Mouse (Mus musculus): ENCODE data around the gene Pclo. TPM values are rescaled to one million over a fixed set of nuclear protein-coding genes. Genes with fewer than 3 reads are reported as not detected.
"Not testable (repeated sequence)": the region's sequence is repeated elsewhere in the genome, so short reads cannot be mapped to it uniquely, and the experiment has no call there.

Pclo gene
- total RNA-seq (2021), result 100 to 1,000 TPM; 135 to 141 TPM

DNA sequence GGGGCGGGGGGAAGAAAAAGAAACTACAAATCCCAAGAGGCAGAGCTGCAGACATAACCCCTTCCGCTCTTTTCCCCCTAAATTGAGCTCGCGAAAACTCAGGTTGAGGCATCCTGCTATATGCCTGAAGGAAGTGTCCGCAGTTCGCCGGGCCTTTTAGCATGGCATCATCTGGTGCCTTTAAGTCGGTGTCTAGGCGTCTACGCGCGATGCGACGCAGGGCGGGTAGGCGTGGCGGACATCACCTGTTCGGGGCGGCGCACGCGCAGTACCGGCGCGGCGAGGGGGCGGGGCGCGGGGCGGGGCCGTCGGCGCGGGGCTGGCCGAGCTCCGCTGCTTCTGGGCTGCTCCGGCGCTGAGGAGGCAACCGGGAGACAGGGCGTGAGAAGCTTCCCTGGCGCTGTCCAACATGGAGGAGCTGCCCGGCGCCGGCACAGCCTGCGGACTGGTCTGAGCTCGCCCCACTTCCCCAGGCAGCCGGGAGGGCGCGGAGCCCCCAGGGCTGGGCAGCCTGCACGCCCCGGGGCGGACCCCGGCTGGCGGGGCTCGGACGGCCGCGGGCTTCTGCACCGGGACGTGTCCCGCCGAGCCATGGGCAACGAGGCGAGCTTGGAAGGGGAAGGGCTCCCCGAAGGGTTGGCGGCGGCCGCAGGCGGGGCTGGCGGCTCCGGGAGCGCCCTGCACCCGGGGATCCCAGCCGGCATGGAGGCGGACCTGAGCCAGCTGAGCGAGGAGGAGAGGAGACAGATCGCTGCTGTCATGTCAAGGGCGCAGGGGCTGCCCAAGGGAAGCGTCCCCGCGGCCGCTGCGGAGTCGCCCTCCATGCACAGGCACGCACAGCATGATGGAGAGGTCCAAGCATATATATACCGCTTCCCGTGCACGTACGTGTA lies at the start of gene Pclo:
Gene Pclo (plus strand): TSS at position 288 of the 893 bp plus-strand sequence.
- intact Hi-C loops (cut with DNase I), result loop anchor here (5.0 to 10.0 kb wide), 2 partner anchors 220 to 292 kb away; no protein-coding TSS in a partner anchor
- peak; percentile 88 to 98 for DNase-seq (ENCODE audit: low spot score in 2 of 2)

DNA sequence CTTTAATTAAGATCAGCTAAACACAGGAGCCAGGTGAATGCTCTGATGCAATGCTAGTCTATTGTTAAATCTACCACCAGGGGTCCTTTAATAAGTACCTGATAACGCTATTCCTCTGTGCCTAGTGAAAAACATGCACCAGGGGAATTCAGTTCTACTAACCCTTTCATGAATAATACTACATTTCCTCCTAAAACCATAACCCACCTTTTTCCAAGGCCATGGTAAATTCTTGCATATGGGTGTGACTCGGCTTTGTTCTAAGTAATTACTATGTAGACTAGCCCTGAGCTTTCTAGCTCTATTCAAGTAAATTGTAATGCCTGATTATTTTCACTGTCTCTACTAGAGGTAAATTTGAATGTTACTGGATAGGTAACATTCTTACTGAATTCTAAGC lies 20.3 kb upstream of the Pclo start:
- not testable (repeated sequence) for DNase-seq (ENCODE audit: low spot score in 2 of 2)

DNA sequence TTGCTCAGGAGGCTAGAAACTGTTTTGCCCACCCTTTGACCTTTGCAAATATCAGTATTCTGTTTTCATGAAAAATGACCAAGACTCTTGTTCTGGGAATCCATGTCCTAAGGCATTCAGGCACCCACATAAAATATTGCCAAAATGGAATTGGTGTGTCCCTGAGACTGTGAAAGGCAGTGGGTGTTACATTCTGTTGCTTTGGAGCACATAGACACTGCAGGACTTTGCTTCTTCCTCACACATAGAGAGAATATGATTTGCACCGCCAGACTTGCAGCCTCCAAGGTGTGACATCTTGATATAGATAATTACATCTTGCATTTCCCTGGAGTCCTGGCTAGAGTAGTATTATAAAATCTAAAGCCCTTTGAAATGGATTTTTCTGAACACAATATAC lies 6.2 kb upstream of the Pclo start:
- peak in 1 of 2 experiments; percentile 75 for DNase-seq (ENCODE audit: low spot score in 2 of 2)
- intact Hi-C loops (cut with DNase I), result no loop called here

More for the DNA sequence above, 20.3 kb upstream of the Pclo start:
- intact Hi-C loops (cut with DNase I), result not testable (repeated sequence)

DNA sequence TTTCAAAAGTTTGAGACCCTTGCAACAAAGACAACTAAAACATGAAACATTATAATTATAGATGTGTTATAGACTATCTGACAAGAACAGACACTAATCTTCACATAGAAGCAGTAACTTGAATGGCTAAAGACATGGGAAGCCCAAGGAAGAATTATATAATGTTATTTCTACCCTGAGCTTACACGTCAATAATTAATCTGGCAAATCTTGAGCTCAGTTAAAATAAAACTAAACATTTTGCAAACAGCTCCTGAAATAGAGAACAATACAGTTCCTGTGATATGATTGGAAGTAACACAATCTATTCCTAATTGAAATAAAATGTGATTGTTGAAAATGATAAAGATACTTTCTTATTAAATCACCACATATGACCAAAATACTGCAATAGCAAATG lies 5.1 kb upstream of the Pclo start:
- no peak for DNase-seq (ENCODE audit: low spot score in 2 of 2)
- intact Hi-C loops (cut with DNase I), result loop anchor here (10.0 kb wide), 1 partner anchor 225 kb away; no protein-coding TSS in a partner anchor

DNA sequence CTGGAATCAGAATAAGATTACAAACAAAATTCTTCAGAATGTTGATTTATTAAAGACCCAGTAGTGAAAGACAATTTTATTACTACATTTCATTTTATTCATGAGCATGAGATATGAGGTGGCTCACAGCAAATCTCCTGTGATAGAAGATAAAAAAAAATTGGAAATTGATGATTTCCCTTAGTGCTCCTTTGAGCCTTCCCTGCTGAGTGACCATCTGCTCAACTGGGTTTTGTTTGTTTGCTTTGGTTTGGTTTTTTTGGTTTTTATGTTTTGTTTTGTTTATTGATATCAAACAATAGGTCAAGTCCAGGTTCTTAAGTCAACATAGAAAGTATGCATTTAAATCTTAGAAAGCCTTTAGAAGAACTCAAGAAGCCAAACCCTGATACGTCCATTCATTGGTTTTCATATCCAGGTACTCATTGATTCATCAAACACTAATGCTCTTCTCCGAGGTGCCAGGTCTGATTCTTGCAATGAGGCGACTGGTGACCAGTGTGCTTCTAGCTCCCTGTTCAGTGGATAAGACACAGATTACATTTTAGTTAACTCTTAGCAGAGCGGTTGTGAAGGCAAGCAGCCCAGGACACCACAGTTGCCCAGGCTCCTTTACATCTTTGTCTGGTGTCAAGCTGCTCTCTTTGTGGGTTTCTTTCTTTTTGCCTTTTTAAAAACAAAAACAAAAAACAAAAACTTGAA lies 3.6 kb downstream of the Pclo start:
- DNase-seq (ENCODE audit: low spot score in 2 of 2), result no peak
- intact Hi-C loops (cut with DNase I), result loop anchor here (5.0 to 10.0 kb wide), 2 partner anchors 217 to 289 kb away; no protein-coding TSS in a partner anchor

DNA sequence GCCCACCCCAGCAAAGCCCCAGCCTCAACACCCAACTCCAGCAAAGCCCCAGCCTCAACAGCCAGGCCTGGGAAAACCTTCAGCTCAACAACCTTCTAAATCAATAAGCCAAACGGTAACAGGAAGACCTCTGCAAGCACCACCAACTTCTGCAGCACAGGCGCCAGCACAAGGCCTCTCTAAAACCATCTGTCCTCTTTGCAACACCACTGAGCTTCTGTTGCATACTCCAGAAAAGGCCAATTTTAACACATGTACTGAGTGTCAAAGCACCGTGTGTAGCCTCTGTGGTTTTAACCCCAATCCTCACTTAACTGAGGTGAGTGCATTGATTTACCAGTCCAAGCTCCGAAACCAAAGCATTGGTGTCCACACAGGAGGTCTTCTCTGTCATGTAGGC lies 7.3 kb downstream of the Pclo start:
- intact Hi-C loops (cut with DNase I), result no loop called here
- DNase-seq (ENCODE audit: low spot score in 2 of 2), result no peak

DNA sequence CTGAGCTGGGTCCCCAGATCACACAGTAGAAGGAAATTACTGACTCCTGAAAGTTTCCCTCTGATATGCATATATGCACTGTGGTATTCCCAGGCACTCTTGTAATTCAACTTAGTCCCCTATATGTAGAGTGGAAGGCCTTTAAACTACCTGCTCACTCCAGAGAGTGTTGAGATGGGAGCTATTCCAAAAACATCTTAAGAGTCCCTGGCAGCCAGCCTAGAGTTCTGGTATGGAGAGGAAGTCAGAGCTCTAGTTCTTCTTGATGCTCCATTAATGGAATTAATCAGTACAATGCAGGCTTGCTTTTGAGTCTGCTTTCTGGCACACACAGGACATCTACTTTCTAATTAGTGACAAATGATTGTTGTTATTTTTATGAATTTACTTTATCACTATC lies 11.3 kb downstream of the Pclo start:
- peak in 1 of 2 experiments; percentile 48 for DNase-seq (ENCODE audit: low spot score in 2 of 2)
- intact Hi-C loops (cut with DNase I), result loop anchor here (5.0 kb wide), 2 partner anchors 134 to 176 kb away; no protein-coding TSS in a partner anchor

DNA sequence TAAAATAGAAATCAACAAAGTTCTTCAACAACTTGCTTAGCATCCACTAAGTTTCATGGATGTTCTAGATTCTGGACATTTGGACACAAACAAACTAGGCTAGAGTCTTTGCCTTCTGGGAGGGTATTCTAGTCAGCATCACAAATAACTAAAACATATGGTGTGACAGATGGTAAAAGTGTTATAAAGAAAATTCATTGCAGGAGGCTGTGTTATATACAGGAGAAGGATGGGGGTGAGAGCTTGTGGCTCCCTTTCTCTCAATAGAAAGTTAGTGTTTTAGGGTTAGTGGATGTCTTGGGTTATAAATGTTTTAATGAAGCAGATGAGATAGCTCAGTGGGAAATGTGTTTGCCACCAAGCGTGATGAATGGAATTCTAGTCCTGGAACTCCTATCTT lies 13.1 kb downstream of the Pclo start:
- peak in 1 of 2 experiments; percentile 72 for DNase-seq (ENCODE audit: low spot score in 2 of 2)
- intact Hi-C loops (cut with DNase I), result loop anchor here (5.0 kb wide), 2 partner anchors 135 to 175 kb away; no protein-coding TSS in a partner anchor

DNA sequence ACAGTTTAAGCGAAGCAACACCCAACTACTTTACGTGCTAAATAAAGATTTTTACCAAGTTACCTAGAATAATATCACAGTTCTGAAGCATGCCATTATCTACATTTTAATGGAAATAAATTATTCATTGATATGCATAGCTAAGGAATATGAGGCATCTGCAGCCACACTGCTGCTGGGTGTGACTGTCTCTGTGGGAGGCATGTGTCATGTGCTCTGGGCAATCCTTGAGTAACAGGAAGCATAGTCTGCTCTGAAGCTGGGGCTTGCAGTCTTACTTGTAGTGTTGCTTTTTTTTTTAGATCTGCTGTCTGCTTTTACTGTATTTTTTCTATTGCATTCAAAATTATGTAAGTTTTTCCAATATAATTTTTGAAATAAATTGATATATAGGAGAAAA lies 17.2 kb downstream of the Pclo start:
- peak in 1 of 2 experiments; percentile 58 for DNase-seq (ENCODE audit: low spot score in 2 of 2)
- intact Hi-C loops (cut with DNase I), result no loop called here

DNA sequence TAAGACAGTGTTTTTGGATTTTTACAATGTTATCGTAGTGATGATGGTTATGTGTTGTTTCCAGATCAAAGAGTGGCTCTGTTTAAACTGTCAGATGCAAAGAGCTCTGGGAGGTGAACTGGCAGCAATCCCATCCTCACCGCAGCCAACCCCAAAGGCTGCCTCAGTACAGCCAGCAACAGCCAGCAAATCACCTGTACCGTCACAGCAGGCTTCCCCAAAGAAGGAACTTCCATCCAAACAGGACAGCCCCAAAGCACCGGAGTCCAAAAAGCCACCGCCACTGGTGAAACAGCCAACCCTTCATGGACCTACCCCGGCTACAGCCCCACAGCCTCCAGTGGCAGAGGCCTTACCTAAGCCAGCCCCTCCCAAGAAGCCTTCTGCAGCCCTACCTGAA lies 24.6 kb downstream of the Pclo start:
- intact Hi-C loops (cut with DNase I), result no loop called here
- DNase-seq (ENCODE audit: low spot score in 2 of 2), result no peak

DNA sequence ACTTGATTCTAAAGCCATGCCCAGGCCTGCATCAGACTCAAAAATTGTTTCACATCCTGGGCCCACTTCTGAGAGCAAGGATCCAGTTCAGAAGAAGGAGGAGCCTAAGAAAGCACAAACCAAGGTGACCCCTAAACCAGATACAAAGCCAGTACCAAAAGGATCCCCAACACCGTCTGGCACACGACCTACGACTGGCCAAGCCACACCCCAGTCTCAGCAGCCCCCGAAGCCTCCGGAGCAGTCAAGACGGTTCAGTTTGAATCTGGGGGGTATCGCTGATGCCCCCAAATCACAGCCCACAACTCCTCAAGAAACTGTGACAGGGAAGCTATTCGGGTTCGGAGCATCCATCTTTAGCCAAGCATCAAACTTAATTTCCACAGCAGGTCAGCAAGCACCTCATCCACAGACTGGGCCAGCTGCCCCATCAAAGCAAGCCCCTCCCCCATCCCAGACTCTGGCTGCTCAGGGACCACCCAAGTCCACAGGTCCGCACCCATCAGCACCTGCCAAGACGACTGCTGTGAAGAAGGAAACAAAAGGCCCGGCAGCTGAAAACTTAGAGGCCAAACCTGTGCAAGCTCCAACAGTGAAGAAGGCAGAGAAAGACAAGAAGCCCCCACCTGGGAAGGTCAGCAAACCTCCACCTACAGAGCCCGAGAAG lies 25.4 kb downstream of the Pclo start:
- intact Hi-C loops (cut with DNase I), result no loop called here
- DNase-seq (ENCODE audit: low spot score in 2 of 2), result no peak

DNA sequence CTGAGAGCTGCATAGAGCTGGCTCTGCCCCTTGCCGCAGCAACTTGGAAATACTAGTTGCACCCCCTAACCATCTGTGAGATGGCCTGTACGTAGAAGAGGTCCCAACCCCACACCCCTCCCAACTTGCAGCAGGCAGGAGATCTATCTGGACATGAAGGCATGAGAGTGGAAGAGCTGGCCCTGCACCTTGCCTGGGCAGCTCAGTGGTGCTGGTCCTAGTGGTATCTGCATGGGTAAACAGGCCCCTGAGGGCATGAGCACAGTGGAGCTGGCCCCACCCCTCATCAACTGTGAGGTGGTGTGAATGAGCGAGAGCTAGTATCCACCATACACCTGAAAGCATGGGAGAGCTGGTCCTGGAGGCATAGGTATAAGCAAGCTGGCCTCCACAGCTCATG lies 60.9 kb downstream of the Pclo start:
- no peak for DNase-seq (ENCODE audit: low spot score in 2 of 2)
- intact Hi-C loops (cut with DNase I), result no loop called here

DNA sequence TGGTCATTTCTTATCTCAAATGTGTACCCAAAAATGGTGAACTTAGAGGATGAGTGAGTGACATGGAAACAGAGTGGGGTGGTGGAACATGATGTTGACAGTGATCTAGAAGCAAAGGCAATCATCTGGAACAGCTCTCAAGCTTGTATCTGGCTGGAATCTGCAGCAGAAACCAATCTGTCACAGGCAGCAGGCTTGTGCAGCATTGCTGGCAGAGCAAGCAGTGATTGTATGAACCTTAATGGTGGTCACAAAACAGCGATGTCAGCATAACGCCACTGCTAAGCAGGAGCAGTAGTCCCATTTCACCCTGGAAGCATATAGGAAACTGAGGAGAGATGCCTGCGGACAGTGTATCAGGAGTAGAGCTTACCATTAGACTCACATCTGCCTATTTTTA lies 76.8 kb downstream of the Pclo start:
- intact Hi-C loops (cut with DNase I), result no loop called here
- no peak for DNase-seq (ENCODE audit: low spot score in 2 of 2)

DNA sequence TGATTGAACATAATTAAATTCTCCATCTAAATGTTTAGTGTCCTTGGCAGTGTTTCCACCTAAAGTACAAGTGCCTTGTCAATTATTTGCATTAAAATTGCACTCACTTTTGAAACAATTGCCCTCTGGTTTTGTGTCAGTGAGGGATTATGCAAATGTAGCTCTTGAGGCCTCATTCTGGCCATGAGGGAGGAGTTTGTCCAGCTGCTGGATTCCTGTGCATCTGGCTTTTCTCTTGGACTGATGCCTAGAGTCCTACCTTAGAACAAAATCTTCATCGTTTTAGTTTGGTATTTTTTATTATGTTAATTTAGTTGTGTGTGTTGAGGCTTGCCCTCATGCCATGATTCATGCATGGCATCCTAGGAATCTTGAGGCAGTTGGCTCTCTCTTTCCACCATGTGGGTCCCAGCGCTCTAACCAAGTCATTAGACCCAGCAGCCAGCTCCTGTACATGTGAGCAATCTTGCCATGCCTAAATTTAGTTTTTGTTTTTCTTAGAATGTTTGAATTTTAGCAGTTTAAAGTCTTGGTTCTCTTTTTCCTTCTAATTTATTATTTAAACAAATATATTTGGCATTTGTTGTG lies 80.8 kb downstream of the Pclo start:
- no peak for DNase-seq (ENCODE audit: low spot score in 2 of 2)
- intact Hi-C loops (cut with DNase I), result no loop called here

DNA sequence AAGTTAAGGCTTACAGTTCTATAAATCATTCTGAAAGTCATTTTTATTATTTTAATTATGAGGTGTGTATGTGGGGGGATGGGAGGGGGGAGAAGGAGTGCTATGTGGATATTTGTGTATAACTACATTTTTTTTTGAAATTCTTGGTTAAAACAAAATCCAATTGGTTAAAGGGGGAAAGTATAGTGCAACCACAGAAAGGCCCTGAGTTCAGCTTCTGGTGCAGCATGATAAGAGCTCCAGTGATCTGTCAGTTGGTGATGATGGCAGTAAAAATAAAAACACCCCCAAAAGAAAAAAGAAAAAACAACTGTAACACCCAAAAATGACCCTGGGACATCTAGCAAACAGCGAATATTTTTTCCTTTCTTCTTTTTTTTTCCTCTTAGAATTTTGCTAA lies 93.6 kb downstream of the Pclo start:
- intact Hi-C loops (cut with DNase I), result no loop called here
- no peak for DNase-seq (ENCODE audit: low spot score in 2 of 2)

DNA sequence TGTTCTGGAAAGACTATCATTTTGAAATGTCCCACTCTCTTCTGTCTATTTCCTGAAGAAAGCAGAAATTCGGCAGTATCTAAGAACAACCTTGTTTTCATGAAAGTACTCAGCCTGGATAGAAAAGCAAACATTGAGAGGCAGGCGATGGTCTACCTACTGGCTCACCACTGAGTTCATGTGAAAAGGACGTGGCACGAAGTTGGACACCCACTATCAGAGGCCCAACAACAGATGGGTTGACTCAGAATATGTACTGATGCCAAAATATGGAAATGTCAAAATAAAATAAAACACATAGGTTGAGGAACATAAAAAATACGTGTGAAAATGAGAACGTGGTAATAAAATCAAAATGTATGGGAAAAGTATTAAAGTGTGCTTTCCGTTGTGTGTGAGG lies 106.4 kb downstream of the Pclo start:
- peak in 1 of 2 experiments; percentile 63 for DNase-seq (ENCODE audit: low spot score in 2 of 2)

DNA sequence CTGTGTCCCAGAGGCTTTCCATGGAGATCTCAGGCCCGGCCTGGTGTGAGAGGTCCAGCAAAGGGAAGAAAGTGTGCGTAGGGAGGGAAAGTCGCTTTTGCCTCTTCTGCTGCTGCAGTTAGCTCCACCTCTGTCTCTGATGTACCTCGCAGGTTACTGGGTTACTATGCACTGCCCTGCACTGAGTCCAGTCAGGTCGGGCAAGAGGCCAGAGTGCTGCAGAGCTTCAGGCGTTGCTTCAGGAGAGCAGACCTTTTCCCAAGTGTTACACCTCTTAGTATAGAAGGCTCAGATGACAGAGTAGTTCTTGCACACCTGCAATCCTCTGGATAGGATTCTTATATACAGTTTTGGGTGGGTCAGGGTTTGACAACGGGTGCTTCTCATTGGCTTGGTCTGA lies 108.6 kb downstream of the Pclo start:
- no peak for DNase-seq (ENCODE audit: low spot score in 2 of 2)
- intact Hi-C loops (cut with DNase I), result no loop called here

More for the DNA sequence above, 106.4 kb downstream of the Pclo start:
- intact Hi-C loops (cut with DNase I), result no loop called here

DNA sequence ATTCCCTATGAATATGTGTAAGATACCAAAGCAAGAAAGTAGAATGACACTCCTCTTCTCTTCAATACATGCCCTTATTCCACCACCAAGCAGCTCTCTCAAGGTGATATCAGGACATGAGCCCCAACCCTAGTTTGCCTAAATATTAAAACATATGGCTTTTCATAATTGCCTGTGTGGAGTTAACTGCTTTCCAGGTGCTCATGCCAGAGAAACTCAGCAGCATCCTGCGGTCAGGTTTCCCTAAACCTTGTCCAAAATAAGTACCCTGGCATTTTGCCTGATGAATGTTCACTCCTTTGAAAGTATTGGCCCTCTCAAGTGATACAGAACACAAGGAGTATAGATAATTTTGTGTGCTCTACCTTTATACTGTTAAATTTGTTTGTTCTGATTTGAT lies 126.5 kb downstream of the Pclo start:
- intact Hi-C loops (cut with DNase I), result no loop called here
- DNase-seq (ENCODE audit: low spot score in 2 of 2), result no peak

DNA sequence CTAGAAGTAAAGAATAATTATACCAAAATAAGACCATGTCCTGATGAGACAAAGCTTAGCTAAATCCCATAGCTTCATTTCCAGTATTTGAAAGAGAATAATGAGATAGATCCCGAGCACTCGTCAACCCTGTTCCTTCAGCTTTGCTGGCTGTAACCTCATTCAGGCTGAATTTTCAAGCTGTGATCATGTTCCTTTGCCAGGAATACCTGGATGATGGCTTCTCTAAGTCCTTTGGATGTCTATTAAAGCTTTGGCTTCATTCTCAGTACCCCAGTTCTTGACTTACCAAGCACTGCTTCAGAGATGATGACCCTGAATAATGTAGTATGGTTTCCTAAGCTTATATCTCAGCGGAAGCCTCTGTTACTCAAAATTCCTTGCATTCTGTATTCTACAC lies 131.1 kb downstream of the Pclo start:
- no peak for DNase-seq (ENCODE audit: low spot score in 2 of 2)
- intact Hi-C loops (cut with DNase I), result no loop called here

DNA sequence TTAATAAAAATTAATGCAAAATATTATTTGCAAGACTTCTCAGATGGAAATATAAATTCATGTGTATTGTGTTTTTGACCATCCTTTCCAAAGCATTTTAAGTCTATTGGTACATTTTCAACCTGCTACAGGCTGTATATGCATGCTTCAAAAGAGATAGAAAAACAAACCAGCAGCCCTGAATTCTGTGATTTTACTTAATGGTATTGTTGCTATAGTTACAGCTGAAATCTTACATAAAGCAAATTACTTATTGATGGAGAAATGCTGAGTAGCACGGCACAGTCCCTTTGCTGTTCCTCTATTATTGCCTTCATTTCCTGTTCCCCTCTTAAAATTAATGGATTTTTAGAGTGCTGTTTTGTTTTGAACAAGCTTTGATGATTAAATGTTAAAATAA lies 145.9 kb downstream of the Pclo start:
- DNase-seq (ENCODE audit: low spot score in 2 of 2), result no peak
- intact Hi-C loops (cut with DNase I), result no loop called here
